Mouse (Mus musculus): ENCODE data around the gene Bptf.
"Not testable (repeated sequence)": the region's sequence is repeated elsewhere in the genome, so short reads cannot be mapped to it uniquely, and the experiment has no call there.

The Bptf gene

DNA sequence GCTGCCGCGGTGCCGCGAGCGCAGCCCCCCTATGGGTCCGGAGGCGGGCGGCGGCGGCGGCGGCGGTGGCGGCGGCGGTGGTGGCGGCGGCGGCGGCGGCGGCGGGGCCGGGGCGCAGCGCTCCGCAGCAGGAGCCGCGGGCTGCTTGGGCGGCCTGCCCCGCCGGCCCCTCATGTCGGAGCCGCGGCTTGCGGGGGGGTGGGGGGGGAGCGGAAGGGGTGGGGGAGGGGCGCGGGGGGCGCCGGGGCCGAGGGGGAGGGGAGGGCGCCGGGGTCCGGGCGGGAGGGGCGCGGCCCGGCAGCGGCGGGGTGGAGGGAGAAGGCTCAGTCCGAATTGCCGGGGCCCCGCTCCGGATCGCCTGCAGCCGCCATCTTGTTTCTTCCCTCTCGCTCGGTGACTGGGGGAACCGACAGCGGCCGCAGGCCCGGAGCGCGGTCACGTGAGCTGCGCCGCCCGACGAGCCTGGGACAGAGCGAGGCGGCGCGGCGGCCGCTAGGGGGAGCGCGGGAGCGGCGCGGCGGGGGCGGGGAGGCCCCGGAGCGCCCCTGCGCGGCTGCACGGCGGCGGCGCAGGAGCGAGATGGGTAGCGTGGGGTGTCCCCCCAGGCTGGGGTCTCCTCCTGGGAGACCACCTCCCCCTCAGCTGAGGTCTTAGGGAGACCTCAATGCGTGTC lies at the start of gene Bptf:
TSS of gene Bptf (minus strand) at position 379 of the 673 bp plus-strand sequence.
- DNase-seq (ENCODE audit: low spot score), result peak; percentile 90

DNA sequence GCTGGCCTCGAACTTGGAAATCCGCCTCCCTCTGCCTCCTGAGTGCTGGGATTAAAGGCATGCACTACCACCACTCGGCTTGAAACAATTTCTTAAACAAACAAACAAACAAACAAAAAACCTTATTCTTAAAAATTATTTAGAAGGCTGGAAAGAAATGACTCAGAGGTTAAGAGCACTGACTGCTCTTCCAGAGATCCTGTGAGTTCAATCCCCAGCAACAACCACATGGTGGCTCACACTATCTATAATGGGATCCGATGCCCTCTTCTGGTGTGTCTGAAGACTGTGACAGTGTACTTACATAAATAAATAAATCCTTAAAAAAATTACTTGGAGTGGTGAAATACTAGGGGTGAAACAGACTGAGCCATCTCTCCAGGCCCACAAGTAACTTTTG lies 29.3 kb upstream of the Bptf start:
- DNase-seq (ENCODE audit: low spot score), result no peak

DNA sequence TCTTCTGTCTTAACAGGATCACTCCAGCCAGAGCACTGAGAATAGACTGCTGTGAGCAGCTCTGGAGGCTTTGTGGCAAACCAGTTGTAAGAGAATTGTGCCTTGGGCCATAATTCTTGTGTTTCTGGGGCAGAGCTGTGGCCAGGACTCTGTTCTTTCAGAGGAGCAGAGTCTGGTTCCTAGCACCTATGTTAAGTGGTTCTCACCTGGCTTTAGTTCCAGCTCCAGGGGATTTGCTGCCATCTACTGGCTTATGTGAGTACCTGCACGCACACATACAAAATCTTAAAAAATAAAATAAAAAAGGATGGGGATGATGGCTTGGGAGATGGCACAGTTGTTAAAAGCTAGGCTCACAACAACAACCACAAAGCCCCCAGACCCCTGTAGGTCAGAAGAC lies 27.1 kb upstream of the Bptf start:
- no peak for DNase-seq (ENCODE audit: low spot score)

DNA sequence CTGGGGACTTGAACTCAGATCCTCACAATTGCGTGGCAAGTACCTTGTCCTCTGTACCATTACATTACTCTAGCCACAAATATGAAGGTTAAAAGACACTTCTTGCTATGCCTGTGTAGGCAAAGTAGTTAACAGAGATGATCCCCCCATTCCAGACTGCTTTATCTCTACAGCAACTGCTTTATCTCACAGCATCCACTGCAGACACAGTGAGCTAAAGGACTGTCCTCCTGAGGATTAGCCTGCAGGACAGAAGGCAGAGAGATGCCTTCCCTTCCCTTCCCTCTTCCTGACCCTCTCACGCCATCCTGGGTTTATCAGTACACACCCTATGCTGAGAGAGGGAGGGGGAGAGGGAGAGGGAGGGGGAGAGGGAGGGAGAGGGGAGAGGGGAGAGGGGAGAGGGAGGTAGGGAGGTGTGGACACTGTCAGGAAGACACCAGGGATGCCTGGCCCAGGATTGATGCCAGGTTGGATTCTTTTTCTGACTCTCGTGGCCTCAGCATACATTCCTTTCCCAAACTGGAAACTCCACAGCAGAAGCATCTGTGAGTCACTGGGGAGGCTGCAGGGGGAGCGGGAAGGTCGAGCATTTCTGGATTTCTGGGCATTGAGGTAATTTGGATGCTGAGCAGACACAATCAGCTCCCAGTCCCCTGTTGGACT lies 25.2 kb upstream of the Bptf start:
- DNase-seq (ENCODE audit: low spot score), result no peak

DNA sequence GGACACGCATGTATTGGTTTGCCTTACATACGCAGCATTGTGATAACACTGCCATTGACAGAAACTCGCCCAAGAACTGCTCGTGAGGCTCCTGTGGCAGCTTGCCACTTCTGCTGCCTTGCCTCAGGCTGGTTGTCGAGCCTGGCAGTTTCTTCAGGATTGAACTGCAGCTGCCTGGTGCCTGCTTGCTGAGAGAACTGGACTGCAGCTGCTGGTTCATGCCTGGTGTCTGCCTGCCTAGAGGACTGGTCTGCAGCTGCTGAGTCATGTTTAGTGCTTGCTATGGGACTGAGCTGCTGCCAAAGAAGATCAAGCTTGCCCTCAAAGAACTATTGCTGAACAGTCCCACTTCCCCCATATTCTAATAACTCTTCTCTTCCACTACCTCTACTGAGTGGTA lies 23.4 kb upstream of the Bptf start:
- DNase-seq (ENCODE audit: low spot score), result no peak

DNA sequence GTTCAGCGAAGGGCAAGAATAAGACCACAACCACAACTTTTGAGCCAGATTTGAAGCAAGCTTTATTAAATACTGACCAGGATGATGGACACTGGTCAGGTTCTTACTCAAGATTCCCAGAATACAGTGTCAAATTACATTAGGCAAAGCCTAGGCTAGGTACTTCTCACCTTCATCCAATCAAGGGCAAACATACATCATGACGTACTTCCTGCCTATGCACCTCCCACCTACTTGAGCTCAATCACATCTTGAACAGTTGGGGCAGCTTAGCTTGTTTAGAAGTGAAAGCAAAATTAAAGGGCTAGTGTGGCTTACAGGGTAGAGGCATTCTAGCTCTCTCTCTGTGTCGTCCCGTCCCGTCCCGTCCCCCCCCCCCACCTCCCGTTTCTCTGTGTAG lies 22.5 kb upstream of the Bptf start:
- no peak for DNase-seq (ENCODE audit: low spot score)

DNA sequence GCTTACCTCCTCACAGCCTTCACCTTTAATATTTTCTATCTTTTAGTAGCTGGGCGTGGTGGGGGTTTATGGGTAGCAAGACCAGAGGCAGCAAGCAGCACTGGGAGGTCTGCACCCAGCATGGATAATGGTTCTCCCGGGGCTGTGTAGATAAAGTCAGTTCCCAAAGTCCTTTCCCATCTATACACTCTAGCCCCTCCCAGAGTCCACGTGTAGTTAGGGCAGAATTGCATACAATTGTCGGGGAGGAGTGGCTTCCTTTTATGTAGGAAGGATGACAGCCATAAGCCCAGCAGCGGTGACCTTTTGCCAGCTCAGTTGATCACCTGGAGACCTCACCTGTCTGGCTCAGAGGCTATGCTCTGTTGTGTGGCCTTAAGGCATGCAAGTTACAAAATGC lies 21.7 kb upstream of the Bptf start:
- DNase-seq (ENCODE audit: low spot score), result no peak

DNA sequence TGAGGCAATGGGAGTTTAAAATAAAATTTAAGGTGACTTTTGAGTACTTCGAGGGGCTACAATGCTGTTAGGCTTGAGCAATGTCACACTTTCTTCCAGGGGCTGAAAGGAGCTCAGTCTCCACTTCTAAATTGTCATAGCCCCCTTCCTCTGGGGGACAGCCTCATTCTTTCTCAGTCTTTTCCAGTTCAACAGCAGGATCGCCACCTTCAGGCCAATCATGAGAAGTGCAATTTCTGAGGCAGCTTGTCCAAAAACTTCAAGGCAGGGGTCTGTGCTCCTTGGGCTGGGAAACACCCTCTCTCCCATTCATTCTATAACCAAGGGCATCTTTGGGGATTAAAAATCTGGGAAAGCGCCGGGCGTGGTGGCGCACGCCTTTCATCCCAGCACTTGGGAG lies 19.9 kb upstream of the Bptf start:
- DNase-seq (ENCODE audit: low spot score), result no peak

DNA sequence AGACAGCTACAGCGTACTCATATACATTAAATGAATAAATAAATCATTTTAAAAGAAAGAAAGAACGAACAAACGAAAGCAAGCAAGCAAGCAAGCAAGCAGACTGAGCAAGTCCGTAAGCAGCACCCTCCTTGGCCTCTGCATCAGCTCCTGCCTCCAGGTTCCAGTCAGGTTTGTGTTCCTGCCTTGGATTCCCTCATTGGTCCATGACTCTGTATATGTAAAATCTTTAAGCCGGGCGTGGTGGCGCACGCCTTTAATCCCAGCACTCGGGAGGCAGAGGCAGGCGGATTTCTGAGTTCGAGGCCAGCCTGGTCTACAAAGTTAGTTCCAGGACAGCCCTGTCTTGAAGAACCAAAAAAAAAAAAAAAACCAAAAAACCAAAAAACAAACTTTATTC lies 12.0 kb upstream of the Bptf start:
- not testable (repeated sequence) for DNase-seq (ENCODE audit: low spot score)

DNA sequence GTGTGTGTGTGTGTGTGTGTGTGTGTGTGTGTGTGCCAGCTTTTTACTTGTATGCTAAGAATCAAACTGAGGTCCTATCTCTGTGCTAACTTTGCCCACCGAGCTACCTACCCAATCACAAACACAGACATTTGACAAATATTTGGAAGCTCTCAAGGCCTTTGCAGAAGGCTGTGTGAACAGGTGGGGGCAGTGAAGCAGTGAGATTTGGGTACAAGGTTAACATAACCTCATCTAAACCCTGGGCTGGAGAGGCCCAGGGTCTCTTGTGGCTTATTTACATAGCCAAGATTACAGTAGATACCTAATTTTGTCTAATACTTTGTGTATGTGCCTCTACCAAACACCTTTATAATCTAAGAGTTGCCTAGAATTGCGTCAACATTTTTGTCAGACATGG lies 10.5 kb upstream of the Bptf start:
- DNase-seq (ENCODE audit: low spot score), result no peak

DNA sequence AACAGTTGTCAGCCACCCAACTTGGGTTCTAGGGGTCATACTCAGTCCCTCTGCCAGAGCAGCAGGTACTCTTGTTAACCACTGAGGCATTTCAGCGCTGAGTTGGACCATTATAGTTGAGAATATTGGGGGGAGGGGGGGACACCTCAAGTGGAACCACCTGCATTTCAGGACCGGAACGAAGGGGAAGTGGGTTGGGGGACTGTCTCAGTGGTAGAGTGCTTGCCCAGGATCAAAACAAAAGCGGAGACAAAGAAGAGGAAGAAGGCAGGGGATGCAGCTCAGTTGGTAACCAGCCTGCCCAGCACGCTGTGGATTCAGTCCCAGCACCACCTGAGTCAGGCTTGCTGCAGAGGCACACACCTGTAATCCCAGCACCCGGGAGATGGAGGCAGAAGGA lies 8.8 kb upstream of the Bptf start:
- no peak for DNase-seq (ENCODE audit: low spot score)

DNA sequence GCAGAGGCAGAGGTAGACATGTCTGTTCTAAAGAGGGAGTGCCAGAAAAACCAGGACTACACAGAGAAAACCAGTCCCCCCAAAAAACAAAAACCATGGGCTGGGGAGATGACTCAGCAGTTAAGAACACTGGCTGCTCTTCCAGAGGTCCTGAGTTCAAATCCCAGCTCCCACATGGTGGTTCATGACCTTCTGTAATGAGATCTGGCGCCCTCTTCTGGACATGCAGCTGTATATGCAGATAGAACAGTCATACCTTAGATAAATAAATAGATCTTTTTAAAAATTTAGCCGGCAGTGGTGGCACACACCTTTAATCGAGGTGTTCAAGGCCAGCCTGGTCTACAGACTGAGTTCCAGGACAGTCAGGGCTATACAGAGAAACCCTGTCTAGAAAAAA lies 6.7 kb upstream of the Bptf start:
- no peak for DNase-seq (ENCODE audit: low spot score)

DNA sequence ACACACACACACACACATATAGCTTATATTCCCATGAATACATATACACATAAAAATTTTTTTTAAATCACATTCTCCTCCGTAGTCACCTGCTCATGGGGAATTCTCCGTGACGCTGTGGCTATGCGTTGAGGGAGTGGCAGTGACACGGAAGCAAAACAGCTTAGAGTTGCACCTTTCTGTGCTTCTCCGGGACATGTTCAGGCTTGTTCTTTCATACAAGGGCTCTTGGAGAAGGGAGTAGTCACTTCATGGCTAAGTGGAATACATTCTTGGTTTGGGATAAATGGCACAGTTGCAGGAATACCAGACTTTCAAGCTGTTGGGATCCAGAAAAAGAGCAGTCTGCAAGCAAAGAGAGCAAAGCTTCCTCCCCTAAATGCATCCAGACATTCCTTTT lies 5.7 kb upstream of the Bptf start:
- no peak for DNase-seq (ENCODE audit: low spot score)

DNA sequence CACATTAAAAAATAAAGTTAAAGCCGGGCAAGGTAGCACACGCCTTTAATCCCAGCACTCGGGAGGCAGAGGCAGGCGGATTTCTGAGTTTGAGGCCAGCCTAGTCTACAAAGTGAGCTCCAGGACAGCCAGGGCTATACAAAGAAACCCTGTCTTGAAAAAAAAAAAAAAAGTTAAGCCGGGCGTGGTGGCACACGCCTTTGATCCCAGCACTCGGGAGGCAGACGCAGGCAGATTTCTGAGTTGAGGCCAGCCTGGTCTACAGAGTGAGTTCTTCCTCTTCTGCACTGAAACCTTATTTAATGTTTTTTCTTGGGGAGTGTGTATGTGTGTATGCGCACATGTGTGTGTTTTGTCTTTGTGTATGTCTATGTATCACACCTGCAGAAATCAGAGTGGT lies 4.5 kb upstream of the Bptf start:
- not testable (repeated sequence) for DNase-seq (ENCODE audit: low spot score)

DNA sequence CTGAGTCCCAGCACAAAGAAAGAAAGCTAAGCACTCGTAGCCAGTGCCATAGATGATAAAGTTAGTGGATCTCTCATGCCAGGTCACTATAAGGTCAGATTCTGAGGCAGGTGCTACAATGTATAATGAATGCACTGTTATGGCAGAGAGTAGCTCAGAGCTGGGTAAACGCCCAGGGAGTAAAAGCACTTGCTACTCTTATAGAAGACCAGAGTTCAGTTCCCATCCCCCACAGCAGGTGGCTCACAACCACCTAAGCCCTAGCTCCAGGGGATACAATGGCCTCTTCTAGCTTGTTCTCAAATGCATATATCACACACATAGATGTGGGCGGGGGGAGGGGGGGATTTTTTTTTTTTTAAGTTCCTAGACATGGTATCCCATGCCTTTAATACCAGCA lies 3.8 kb upstream of the Bptf start:
- DNase-seq (ENCODE audit: low spot score), result no peak

DNA sequence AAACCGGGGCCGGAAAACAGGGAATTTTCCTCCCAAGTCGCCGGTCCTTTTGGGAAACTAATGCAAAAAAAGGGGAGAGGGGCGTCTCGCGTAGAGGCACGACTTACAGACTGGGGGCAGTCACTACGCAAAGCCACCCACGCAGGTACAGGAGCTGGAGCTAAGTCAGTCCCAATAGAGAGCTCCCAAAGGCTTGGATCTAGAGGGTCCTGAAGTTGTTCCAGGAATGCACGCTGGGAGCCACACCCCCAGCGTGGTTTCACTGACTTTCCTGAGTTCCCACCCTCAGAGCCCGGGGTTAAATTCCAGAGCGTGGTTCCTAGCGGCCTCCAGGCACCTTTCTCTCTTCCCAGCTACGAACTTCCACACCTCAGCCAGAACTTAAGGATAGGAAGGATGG lies 499 bp upstream of the Bptf start:
- no peak for DNase-seq (ENCODE audit: low spot score)

DNA sequence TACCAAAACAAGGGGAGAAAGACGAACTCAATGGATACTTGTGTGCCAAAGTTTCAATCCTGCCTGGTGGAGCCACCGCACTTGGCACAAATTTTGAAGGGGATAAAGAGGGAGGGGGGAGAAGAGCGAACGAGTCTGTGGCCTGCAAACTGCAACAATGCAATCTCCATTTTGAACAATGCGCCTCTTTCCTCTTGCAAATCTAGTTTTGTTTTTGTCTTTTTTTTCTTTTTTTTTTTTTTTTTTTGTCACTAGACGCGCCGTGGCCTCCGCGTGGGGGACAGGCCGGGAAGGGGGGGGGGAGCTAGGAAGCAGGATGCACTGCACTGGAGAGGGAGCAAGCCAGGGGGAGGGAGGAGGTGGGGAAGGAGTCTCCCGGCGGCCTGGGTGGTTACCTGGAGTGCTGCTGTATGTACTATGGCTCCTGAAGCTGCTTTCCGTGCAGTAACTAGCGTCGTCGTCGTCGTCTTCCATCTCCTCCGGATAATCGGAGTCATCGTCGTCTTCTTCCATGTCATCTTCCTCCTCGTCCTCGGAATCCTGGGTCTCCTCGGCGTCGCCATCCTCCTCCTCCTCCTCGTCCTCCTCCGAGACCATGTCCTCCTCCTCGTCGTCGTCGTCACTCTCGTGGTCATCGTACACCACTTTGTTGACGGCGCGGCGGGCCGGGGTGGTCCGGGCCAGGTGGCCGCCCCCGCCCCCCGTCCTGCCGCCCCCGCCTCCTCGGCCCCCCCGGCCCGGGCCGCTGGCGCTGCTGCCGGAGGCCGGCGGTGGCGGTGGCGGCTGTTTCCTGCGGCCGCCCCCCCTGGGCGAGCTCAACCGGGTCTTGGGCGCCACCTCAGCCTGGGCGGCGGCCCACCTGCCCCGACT lies 813 bp downstream of the Bptf start:
- DNase-seq (ENCODE audit: low spot score), result peak; percentile 48

DNA sequence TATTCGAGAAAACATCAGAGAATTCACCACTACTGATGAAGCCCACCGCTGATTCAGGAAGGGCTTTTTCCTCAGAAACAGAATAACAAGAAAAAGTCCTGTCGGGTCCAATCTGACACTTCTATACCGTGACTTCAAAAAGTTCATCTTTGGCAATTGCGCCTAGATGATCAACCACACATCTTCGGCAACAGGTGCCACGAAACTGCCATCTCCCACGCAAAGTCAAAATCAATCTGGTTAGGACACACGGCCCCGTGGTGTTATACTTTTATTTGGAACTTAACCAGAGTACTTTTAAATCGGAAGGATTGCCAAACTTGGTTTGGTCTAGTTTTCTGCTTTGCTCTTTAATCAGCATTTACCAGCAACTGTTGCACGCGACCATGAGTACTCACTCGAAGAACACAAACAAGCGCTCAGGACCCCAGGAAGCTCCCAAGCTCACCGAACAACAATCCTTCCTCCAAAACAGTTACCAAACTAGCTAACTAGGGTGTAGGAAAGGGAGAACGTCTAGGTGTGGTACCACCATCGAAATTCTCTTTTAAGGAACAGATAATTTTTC lies 1.6 kb downstream of the Bptf start:
- DNase-seq (ENCODE audit: low spot score), result no peak

DNA sequence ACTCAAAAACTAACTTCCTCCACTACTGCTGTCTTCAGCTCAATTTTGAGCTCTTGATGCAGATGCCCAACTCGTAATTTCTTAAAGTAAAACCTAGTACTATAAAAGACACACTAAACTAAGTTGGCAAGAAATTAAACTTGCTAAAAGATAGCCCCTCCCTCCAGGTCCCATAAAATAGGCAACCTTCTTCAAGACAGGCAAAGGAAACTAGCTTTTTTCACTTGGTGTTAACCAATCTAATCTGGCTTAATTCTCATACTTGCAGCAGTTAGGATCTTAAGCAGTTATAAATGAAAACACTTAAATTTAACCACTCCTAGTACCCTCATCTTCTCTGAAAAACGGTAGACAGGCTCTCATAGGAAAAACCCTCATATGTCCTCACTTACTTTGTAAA lies 2.3 kb downstream of the Bptf start:
- no peak for DNase-seq (ENCODE audit: low spot score)

DNA sequence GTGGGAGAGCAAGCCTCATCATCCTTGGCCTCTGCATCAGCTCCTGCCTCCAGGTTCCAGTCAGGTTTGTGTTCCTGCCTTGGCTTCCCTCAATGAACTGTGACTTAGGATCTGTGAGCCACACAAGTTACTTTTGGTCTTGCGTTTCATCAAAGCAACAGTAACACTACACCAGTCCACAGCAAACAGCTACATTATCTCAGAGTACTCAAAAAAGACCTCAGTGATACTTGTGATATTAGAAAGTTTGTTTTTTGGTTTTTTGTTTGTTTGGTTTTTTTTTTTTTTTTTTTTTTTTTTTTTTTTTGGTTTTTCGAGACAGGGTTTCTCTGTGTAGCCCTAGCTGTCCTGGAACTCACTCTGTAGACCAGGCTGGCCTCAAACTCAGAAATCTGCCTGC lies 5.2 kb downstream of the Bptf start:
- DNase-seq (ENCODE audit: low spot score), result not testable (repeated sequence)

DNA sequence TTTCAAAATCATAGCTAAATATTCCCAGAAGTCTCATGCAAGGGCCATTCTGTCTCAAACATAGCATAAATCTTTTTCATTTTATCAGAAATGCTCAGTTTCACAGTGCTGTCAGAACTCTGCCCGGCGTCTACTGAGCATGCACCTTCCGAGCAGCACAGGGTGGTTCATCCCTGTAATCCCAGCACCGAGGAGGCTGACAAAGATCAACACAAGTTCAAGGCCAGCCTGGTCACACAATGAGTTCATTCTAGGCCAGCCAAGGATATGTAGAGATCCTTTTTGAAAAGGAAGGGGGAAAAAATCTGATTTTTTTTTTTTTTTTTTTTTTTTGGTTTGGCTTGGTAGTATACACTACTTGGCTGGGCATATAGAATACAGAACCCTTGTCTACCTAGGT lies 6.9 kb downstream of the Bptf start:
- DNase-seq (ENCODE audit: low spot score), result no peak

DNA sequence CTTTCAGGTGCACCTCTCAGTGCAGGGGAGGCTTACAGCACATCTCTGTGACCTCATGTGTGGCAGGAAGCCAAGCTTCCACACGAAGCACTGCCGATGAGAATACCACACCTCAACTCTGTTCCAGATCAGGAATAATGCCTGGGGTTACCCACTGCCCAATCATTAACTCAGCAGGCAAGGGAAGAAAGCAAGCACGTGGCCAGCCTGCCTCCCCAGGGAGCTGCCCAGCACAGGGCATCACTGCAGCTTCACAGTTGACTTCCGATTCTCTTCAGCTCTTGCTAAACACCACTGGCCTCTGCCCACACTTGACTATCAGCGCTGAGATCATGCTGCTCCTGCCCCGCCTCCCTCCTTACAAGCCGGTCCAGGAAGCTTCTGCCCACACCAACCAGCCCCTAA lies 7.6 kb downstream of the Bptf start:
- DNase-seq (ENCODE audit: low spot score), result peak; percentile 40

DNA sequence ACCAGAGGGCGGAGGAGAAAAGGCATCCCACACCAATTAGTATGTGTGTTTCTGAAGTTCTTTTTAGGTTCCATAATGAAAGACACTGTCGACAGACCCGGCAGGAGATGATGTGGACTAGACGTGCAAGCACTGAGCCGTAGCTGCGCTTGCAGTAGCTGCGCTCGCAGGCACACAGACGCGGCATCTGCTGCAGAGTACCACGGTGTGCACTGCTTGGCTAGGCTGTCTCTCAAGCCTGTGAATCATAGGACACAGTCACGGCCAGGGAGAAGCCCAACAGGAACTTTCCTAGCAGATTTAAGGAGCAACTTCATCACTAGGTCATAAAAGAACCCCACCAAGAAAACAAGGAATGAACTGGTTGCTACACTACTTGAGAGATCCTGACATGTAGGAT lies 14.1 kb downstream of the Bptf start:
- no peak for DNase-seq (ENCODE audit: low spot score)

All from layer of hippocampus, adult 11-12 months (tissue).